Mouse (Mus musculus) cortical plate, adult 2 months (tissue): ENCODE results near the gene Hip1.

ENCODE experiments used
- CTCF ChIP-seq: fragments of 200-500 bp; IDR thresholded peaks from 2 replicates; pipeline ENCODE4 v1.5.1; 2011; ENCODE audit warnings: mild to moderate bottlenecking, control low read depth, low read length; ENCODE audit not compliant: insufficient read depth; ENCODE audit errors: extremely low read depth
- POLR2A ChIP-seq: fragments of 200-500 bp; IDR thresholded peaks from 2 replicates; pipeline ENCODE4 v1.6.1; 2011; ENCODE audit warnings: mild to moderate bottlenecking, low read length, control low read depth; ENCODE audit not compliant: insufficient read depth; ENCODE audit errors: extremely low read depth

- no peak for TF ChIP-seq CTCF
- TF ChIP-seq POLR2A = no peak
These were observed 171.3 kb downstream of the Hip1 start for GRCm38 (mm10) chr5:135373601-135374000.
